Mouse (Mus musculus) bone marrow, adult 2 months (tissue): Measurements from ENCODE around the gene Smtnl2. TPM values are rescaled to one million over a fixed set of nuclear protein-coding genes. Genes with fewer than 3 reads are reported as not detected.

ENCODE experiments used
- H3K27ac ChIP-seq: fragments of 200-500 bp; 2 replicates; pipeline ENCODE4 v1.5.1; 2012; ENCODE audit warnings: low read depth, mild to moderate bottlenecking, control low read depth, inconsistent platforms, low read length; ENCODE audit not compliant: control insufficient read depth, poor library complexity, insufficient read depth
- H3K4me1 ChIP-seq: fragments of 200-500 bp; 2 replicates; pipeline ENCODE4 v1.6.1; 2011; ENCODE audit warnings: low read length; ENCODE audit not compliant: control insufficient read depth, insufficient read depth
- H3K4me3 ChIP-seq: fragments of 200-500 bp; replicated peaks from 2 replicates; pipeline ENCODE3; 2011; ENCODE audit warnings: mild to moderate bottlenecking, low read depth, low read length, control low read depth; ENCODE audit not compliant: control insufficient read depth
- CTCF ChIP-seq: fragments of 200-500 bp; IDR thresholded peaks from 2 replicates; pipeline ENCODE4 v1.5.1; 2011; ENCODE audit warnings: low read length, control low read depth; ENCODE audit not compliant: control insufficient read depth, insufficient read depth
- POLR2A ChIP-seq: fragments of 200-500 bp; IDR thresholded peaks from 2 replicates; pipeline ENCODE4 v1.6.1; 2011; ENCODE audit warnings: low read depth, mild to moderate bottlenecking, control low read depth, low read length, borderline replicate concordance; ENCODE audit not compliant: control insufficient read depth
- WGBS: fragments of 180-500 bp; shearing (Covaris S2); methylation state at CpG from one replicate; pipeline ENCODE4 v1.1.7; 2018; 5-methylcytosine and 5-hydroxymethylcytosine counted together
- polyA plus RNA-seq: library from polyadenylated mRNA; stranded (reverse); fragments of >200 nt; gene quantifications from 2 replicates; pipeline ENCODE4 v1.2.4, GENCODE M21; 2011; ENCODE audit warnings: low replicate concordance; ENCODE audit not compliant: missing spikeins, insufficient read depth, insufficient read length

Smtnl2 gene
- polyA plus RNA-seq = 5.6 TPM in 1 of 2 replicates, not detected in the other

- no peaks in the 10 kb centered on the region for H3K4me1 ChIP-seq
- no peak for TF ChIP-seq POLR2A
- no peak for TF ChIP-seq CTCF
Observed at GRCm38 (mm10) chr11:72411093-72411921, at the start of gene Smtnl2. Gene Smtnl2, minus strand, starts transcription at chr11:72411713.

DNA sequence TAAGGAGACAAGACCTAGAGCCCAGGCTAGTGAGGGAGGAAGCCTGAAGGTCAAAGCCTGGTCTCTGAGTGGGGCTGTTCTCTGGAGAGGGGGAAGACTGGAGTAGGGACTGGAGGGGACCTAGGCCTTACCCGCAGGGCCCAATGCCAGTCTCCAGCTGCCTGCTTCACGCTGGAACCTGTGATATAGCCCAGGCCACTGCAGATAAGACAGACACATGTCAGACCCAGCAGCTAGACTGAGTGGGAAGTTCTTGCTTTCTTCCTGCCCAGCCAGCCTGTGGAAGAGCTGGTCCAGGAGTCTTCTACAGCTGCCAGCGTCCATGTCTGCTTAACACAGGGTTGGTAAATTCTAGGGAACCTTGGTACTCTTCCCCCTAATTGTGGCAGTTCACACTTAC, 47.0 kb upstream of the Smtnl2 start:
- Histone ChIP-seq H3K4me1 (peaks cover 3% of the 10 kb centered on the region; the same call in 1 of the 2 replicates), H3K27ac (peak overlapping the region; percentile 44), H3K4me3 (peak overlapping the region; percentile 37)
- WGBS = 43% methylated on average over 3 of the region's 3 CpGs
- TF ChIP-seq POLR2A = no peak

More at GRCm38 (mm10) chr11:72411093-72411921, at the start of gene Smtnl2:
- H3K4me3 ChIP-seq = peak within 1 kb of the TSS; percentile 48
- H3K27ac ChIP-seq = no peak within 1 kb of the TSS
- WGBS = under 1% methylated on average over 86 of the region's 86 CpGs

DNA sequence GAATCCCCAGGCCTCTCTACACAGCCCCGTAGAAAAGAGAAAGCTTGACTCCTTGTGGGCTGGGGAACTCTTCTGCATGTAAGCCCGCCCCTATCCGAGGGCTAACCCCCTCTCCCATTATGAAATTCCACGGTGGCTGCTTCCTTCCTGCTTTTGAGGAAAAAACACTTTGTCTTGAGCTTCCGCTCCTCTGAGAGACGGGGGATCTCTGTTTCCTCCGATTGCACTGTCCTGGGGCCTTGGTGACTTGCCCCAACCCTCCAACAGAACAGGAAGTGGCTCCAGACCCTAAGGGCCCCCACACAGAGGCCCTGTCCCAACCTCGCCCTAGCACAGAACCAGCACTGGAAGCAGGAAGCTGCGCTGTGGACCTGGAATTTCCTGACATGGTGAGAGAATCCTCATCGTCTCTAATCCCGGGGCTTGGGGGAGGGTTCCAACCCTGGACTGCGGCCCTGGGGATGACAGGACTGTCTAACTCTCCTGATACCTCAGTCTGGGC, 46.5 kb upstream of the Smtnl2 start:
- Histone ChIP-seq H3K27ac (peak overlapping the region; percentile 44), H3K4me1 (peaks cover 3% of the 10 kb centered on the region; the same call in 1 of the 2 replicates), H3K4me3 (peak overlapping the region; percentile 37)
- no peak for TF ChIP-seq POLR2A
- no peak for TF ChIP-seq CTCF
- WGBS = 38% methylated on average over 12 of the region's 12 CpGs

DNA sequence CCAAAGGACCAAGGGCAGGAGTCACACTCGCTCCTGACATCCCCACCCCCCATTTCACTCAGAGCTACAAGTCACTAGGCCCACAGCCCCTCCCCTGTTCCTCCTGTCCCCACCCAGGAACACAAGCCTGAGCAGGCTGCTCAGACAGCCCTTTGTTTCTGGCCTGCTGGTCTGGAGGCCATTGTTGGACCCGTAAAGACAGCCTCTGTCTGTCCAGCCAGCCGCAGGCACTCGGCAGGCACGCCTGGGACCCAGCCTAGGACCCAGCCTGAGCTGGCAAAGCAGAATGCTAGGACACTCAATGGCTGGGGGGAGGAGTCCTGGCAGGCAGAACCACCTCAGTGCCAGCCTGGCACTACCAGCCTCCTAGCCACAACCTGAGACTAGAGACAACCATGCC, 44.2 kb upstream of the Smtnl2 start:
- H3K4me1 ChIP-seq = peaks cover 3% of the 10 kb centered on the region; the same call in 1 of the 2 replicates
- H3K27ac ChIP-seq = no peak overlapping the region
- 90% methylated on average over 5 of the region's 5 CpGs for WGBS
- TF ChIP-seq CTCF (no peak), POLR2A (no peak)
- H3K4me3 ChIP-seq = no peak overlapping the region

DNA sequence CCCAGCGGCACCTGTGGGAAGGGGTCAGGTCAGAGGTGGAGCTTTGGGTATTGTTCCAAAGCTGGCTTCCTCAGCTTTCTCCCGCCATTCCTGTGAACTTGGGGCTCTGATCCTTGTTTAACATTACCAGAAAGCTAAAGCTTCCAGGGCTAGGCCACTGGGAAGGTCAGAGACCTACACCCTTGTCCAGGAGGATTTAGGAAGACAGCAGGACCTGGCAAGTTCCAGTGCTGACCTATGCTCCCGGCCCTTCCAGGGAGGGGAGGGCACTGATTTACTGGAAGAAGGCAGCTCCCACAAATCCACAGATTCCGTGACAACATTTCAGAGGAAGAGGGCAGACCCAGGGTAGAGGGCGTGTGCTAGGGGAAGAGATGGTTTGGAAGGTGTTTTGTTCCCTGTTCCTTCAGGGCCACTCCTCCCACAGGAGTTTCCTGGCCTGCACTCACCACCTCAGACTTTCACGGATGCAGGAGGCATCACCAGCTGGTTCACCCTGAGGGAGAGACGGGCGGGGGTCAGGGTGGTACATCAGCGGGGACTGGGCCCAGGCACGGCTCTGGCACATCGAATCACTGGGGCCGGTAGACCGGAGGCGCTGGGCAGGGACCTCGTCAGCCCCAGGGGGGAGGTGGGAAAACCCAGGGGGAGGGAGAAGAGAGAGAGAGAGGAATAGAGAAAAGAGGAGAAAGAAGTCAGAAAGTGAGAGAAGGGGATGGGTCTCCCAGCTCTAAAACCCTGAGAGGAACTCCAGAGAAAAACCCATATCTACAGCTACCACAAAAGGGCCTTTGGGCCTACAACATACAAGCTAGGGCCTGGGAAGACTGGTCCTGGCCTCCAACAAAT, 41.8 kb upstream of the Smtnl2 start:
- 79% methylated on average over 15 of the region's 15 CpGs for WGBS

DNA sequence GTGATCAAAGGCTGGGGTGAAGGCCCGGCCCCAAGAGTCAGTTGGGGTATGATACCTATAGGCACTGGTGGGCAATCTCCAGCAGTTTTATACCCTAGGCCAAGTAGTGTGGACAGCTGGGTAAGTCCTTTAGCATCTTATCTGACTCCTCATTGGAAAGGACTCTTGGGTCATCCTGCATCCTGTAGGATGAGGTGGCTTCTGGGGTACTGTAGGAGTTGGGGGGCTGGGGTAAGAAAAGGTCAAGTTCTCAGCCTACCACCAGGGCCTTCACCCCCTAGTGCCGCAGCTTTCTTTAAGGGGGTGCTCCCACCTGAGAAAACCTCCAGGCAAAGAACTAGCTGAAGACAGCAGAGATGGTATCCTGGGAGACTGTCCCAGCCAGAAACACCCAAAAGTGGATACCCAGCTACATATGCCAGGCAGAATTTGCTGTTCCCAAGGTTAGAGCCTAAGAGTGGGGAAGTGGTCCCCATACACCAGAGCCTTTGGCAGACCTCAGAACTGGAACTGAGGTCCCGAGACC, 40.7 kb upstream of the Smtnl2 start:
- no peak for TF ChIP-seq CTCF
- TF ChIP-seq POLR2A = no peak
- no peak overlapping the region for H3K4me3 ChIP-seq
- WGBS = 79% methylated on average over 3 of the region's 3 CpGs
- no peak overlapping the region for H3K27ac ChIP-seq
- H3K4me1 ChIP-seq = no peaks in the 10 kb centered on the region; the same call in 1 of the 2 replicates

More for the DNA sequence above, 41.8 kb upstream of the Smtnl2 start:
- Histone ChIP-seq H3K27ac (no peak overlapping the region), H3K4me1 (peaks cover 2% of the 10 kb centered on the region; the same call in 1 of the 2 replicates), H3K4me3 (no peak overlapping the region)
- TF ChIP-seq CTCF (no peak), POLR2A (no peak)

DNA sequence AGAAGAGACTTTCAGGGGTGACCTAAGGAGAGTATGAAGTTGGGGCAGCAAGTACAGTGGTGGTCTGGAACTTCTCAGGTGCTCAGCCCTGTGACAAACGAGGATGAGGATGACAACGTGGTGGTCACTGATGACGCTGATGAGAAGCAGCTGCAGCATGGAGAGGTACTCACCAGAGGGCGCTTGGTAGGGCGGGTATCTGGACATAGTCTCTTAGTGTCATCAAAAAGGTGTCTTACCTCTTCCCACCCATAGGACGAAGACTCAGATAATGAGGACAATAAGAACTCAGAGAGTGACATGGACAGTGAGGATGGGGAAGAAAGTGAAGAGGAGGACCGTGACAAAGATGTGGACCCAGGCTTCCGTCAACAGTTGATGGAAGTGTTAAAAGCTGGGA, 36.0 kb upstream of the Smtnl2 start:
- no peak overlapping the region for H3K4me3 ChIP-seq
- H3K4me1 ChIP-seq = no peaks in the 10 kb centered on the region; the same call in 1 of the 2 replicates
- no peak overlapping the region for H3K27ac ChIP-seq
- TF ChIP-seq CTCF (peak; percentile 20; the same call in 1 of the 2 replicates), POLR2A (no peak)
- WGBS = 76% methylated on average over 8 of the region's 8 CpGs
